Mouse (Mus musculus) embryonic facial prominence, embryonic 13.5 days (tissue): ENCODE measurements at regions not wholly inside any gene's neighbourhood (a gene's known extent, or its start where the extent isn't known, plus 50 kb on each side); places are given as distances from the start of the nearest gene placed in this dataset.
"Not testable (repeated sequence)": the region's sequence is repeated elsewhere in the genome, so short reads cannot be mapped to it uniquely, and the experiment has no call there.

Source experiments
- ATAC-seq: fragments of 200-750 bp; cut with Nextera tagmentation; 2 replicates; pipeline ENCODE4 v1.8.0; 2017; ENCODE audit warnings: low read depth; ENCODE audit not compliant: insufficient number of reproducible peaks, insufficient read depth, low FRiP score, low TSS enrichment
- H3K27ac ChIP-seq: fragments of 300-500 bp; sonication (generic); 2 replicates; pipeline ENCODE4 v1.5.1; 2015; ENCODE audit warnings: moderate library complexity, mild to moderate bottlenecking, inconsistent platforms
- H3K27me3 ChIP-seq: fragments of 300-500 bp; sonication (generic); 2 replicates; pipeline ENCODE4 v1.6.1; 2015; ENCODE audit warnings: mild to moderate bottlenecking, inconsistent platforms
- H3K36me3 ChIP-seq: fragments of 300-500 bp; sonication (generic); 2 replicates; pipeline ENCODE4 v1.6.1; 2015; ENCODE audit warnings: mild to moderate bottlenecking, inconsistent platforms
- H3K4me1 ChIP-seq: fragments of 300-500 bp; sonication (generic); 2 replicates; pipeline ENCODE4 v1.6.1; 2015; ENCODE audit warnings: inconsistent platforms
- H3K4me2 ChIP-seq: fragments of 300-500 bp; sonication (generic); 2 replicates; pipeline ENCODE4 v1.6.1; 2015; ENCODE audit warnings: moderate library complexity, mild to moderate bottlenecking, inconsistent platforms
- H3K4me3 ChIP-seq: fragments of 300-500 bp; sonication (generic); 2 replicates; pipeline ENCODE4 v1.5.1; 2015; ENCODE audit warnings: mild to moderate bottlenecking, inconsistent platforms
- H3K9ac ChIP-seq: fragments of 300-500 bp; sonication (generic); 2 replicates; pipeline ENCODE4 v1.6.1; 2015; ENCODE audit warnings: mild to moderate bottlenecking, inconsistent platforms
- H3K9me3 ChIP-seq: fragments of 300-500 bp; sonication (generic); 2 replicates; pipeline ENCODE4 v1.6.1; 2016; ENCODE audit warnings: inconsistent platforms
- WGBS: fragments of 180-500 bp; shearing (Covaris S2); methylation state at CpG from one replicate; pipeline ENCODE4 v1.1.7; 2015; ENCODE audit warnings: mixed read lengths; 5-methylcytosine and 5-hydroxymethylcytosine counted together

- WGBS, result 84% methylated on average over 16 of the region's 16 CpGs
- H3K36me3 ChIP-seq, result no peaks in the 10 kb centered on the region
- no peak overlapping the region for H3K9ac ChIP-seq
- H3K27ac ChIP-seq, result no peak overlapping the region
- no peak overlapping the region for H3K4me3 ChIP-seq
- no peak overlapping the region for H3K4me2 ChIP-seq
- no peaks in the 10 kb centered on the region for H3K27me3 ChIP-seq
- ATAC-seq, result no peak
- no peaks in the 10 kb centered on the region for H3K9me3 ChIP-seq
- H3K4me1 ChIP-seq, result peaks cover 3% of the 10 kb centered on the region; the same call in 1 of the 2 replicates
These were observed 333.8 kb upstream of the Htr2a start for GRCm38 (mm10) chr14:74306717-74307307.

DNA sequence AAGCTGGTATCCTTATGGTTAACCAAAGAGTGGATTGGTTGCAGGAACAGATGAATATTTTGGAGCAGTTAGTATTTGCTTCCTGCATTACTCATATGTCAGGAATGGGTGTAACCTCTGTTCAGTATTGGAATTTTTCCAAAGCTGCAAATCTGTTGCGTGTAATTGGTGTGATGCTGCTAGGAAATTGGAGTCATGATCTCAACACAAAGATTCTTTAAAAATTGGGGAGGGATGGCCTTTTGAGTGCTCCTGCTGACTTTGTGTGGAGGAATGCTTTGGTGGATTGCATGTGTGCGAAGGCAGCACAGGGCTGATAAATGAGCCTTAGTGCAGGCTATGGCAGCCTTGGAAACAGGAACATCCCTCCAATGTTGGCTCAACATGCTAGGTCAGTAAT is 331.2 kb upstream of the Htr2a start:
- not testable (repeated sequence) for H3K9ac ChIP-seq

DNA sequence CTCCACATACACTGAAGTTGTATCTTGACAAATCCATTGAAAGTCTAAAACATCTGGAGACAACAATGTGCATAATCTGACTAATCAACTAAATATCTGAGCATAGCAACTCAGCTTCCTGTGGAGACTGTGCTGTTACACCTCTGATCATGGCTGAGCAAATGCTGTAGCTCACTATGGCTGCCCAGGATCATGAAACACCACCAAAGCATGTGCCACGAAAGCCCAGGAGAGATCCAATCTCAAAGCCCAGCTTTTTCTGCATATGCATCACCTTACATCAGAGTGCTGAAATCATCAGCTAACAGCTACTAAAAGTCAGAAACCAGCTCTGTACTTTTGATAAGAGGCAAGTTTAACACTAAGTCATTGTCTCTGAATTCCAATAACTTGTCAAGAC is 313.3 kb upstream of the Htr2a start:
- no peaks in the 10 kb centered on the region for H3K9me3 ChIP-seq
- H3K27ac ChIP-seq, result no peak overlapping the region
- WGBS, result 72% methylated on average over 1 of the region's 1 CpGs
- H3K4me2 ChIP-seq, result no peak overlapping the region
- no peaks in the 10 kb centered on the region for H3K36me3 ChIP-seq
- ATAC-seq, result no peak
- H3K27me3 ChIP-seq, result no peaks in the 10 kb centered on the region
- H3K4me3 ChIP-seq, result no peak overlapping the region
- H3K9ac ChIP-seq, result no peak overlapping the region
- H3K4me1 ChIP-seq, result no peaks in the 10 kb centered on the region

More for the DNA sequence above, 331.2 kb upstream of the Htr2a start:
- not testable (repeated sequence) for H3K4me2 ChIP-seq, H3K27me3 ChIP-seq, ATAC-seq, H3K36me3 ChIP-seq, H3K9me3 ChIP-seq, H3K4me1 ChIP-seq, H3K4me3 ChIP-seq
- H3K27ac ChIP-seq, result 0 out of 2 replicates have a peak overlapping the region, but pooled peaks have one; percentile 22
- 57% methylated on average over 2 of the region's 2 CpGs for WGBS

- no peak for ATAC-seq
- no peak overlapping the region for H3K27ac ChIP-seq
- no peaks in the 10 kb centered on the region for H3K27me3 ChIP-seq
- no peak overlapping the region for H3K4me3 ChIP-seq
- no peaks in the 10 kb centered on the region for H3K36me3 ChIP-seq
- H3K4me1 ChIP-seq, result no peaks in the 10 kb centered on the region
- no peaks in the 10 kb centered on the region for H3K9me3 ChIP-seq
- H3K9ac ChIP-seq, result no peak overlapping the region
- H3K4me2 ChIP-seq, result no peak overlapping the region
These were observed 289.9 kb upstream of the Htr2a start for GRCm38 (mm10) chr14:74350751-74351150.

DNA sequence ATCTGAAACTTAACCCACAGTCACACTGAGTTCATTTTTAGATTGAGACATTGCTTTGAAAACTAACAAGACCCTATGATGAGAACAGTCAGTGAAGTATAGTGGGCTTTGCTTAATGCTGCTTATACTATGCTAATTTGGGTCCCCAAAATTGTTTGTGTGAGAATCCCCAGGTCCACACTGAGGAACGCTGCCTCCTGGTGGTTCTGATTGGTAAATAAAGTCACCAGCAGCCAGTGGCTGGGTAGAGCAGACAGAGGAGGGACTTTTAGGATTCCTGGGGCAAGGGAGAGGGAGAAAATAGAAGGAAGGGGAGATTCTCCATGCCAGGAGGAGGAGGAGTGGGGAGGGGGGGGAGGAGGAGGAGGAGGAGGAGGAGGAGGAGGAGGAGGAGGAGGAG is 288.4 kb upstream of the Htr2a start:
- ATAC-seq, result no peak
- H3K36me3 ChIP-seq, result no peaks in the 10 kb centered on the region
- H3K4me1 ChIP-seq, result no peaks in the 10 kb centered on the region
- H3K4me2 ChIP-seq, result no peak overlapping the region
- H3K27ac ChIP-seq, result no peak overlapping the region
- WGBS, result 21% methylated on average over 1 of the region's 1 CpGs
- no peak overlapping the region for H3K9ac ChIP-seq
- H3K4me3 ChIP-seq, result no peak overlapping the region
- H3K9me3 ChIP-seq, result no peaks in the 10 kb centered on the region
- no peaks in the 10 kb centered on the region for H3K27me3 ChIP-seq

- WGBS, result 78% methylated on average over 5 of the region's 5 CpGs
- ATAC-seq, result no peak
- H3K4me2 ChIP-seq, result no peak overlapping the region
- H3K9ac ChIP-seq, result no peak overlapping the region
- no peaks in the 10 kb centered on the region for H3K4me1 ChIP-seq
- H3K4me3 ChIP-seq, result no peak overlapping the region
- H3K9me3 ChIP-seq, result no peaks in the 10 kb centered on the region
- H3K27me3 ChIP-seq, result no peaks in the 10 kb centered on the region
- H3K36me3 ChIP-seq, result no peaks in the 10 kb centered on the region
- no peak overlapping the region for H3K27ac ChIP-seq
These were observed 281.8 kb upstream of the Htr2a start for GRCm38 (mm10) chr14:74358730-74359444.

- Histone ChIP-seq H3K4me1 (no peaks in the 10 kb centered on the region), H3K4me2 (no peak overlapping the region), H3K36me3 (no peaks in the 10 kb centered on the region), H3K9me3 (no peaks in the 10 kb centered on the region), H3K9ac (no peak overlapping the region), H3K4me3 (no peak overlapping the region), H3K27me3 (no peaks in the 10 kb centered on the region), H3K27ac (no peak overlapping the region)
- 45% methylated on average over 12 of the region's 12 CpGs for WGBS
- no peak for ATAC-seq
These were observed 280.7 kb upstream of the Htr2a start for GRCm38 (mm10) chr14:74359663-74360552.

DNA sequence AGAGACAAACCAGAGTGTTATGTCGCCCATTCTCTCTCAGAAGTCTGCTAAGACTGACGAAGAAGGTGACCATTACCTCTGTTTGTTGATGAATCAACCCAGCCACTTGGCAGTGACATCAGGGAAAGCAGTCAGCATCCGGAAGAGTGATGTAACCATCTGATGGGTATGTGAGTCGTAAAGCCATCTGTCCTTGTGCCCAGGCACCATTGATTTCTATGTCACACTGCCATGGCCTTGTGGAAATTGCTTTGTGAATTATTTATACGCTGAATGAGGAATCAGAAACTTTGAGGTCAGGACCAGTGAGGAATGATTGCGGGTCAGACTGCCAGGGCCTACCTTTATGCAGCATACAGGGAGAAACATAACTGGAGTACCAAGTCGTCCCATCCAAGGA is 256.2 kb upstream of the Htr2a start:
- Histone ChIP-seq H3K4me3 (no peak overlapping the region), H3K9me3 (no peaks in the 10 kb centered on the region), H3K36me3 (no peaks in the 10 kb centered on the region), H3K4me1 (no peaks in the 10 kb centered on the region), H3K9ac (no peak overlapping the region), H3K27ac (no peak overlapping the region), H3K27me3 (no peaks in the 10 kb centered on the region), H3K4me2 (no peak overlapping the region)
- 86% methylated on average over 7 of the region's 7 CpGs for WGBS
- ATAC-seq, result no peak

DNA sequence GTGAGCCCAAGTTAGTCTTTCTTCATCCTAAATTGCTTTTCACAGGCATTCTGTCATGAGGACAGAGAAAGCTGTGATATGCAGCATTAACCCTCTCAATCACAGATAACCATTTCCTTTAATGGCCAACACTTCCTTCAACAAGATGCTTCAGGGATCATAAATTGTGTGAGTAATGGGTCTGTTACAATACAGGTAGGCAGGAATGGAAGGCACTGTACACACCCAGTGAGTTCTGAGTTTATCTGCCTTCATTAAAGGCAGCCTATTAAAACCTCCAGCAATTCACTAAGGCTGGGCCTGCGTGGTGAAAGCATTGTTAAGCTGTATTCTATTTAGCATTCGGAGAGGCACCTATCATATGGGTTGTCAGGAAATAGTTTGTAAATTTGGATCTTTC is 248.2 kb upstream of the Htr2a start:
- H3K9ac ChIP-seq, result no peak overlapping the region
- no peak overlapping the region for H3K27ac ChIP-seq
- no peaks in the 10 kb centered on the region for H3K36me3 ChIP-seq
- no peak overlapping the region for H3K4me3 ChIP-seq
- 78% methylated on average over 2 of the region's 2 CpGs for WGBS
- H3K27me3 ChIP-seq, result no peaks in the 10 kb centered on the region
- no peak for ATAC-seq
- no peaks in the 10 kb centered on the region for H3K9me3 ChIP-seq
- no peaks in the 10 kb centered on the region for H3K4me1 ChIP-seq
- H3K4me2 ChIP-seq, result no peak overlapping the region

DNA sequence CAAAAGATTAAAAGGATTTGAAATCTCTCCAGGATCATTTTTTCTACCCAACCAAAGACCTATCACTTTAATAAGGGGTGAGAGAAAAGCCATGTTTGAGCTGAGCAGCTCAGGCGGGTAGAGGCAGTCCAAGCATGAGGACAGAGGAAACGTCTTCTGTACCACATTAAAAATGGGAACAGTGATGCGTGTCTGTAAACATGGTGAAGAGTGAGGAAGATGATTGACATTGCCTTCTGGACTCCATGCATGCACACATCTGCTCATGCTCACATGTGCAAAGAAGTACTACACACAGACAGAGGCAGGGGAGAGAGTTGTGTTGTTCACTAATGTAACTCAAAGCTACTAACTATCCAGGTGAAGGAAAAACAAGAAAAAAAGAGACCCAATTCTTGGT is 243.4 kb upstream of the Htr2a start:
- ATAC-seq, result no peak
- no peaks in the 10 kb centered on the region for H3K9me3 ChIP-seq
- H3K9ac ChIP-seq, result no peak overlapping the region
- no peaks in the 10 kb centered on the region for H3K4me1 ChIP-seq
- H3K36me3 ChIP-seq, result no peaks in the 10 kb centered on the region
- no peak overlapping the region for H3K4me3 ChIP-seq
- no peak overlapping the region for H3K27ac ChIP-seq
- no peaks in the 10 kb centered on the region for H3K27me3 ChIP-seq
- no peak overlapping the region for H3K4me2 ChIP-seq
- WGBS, result 81% methylated on average over 3 of the region's 3 CpGs

DNA sequence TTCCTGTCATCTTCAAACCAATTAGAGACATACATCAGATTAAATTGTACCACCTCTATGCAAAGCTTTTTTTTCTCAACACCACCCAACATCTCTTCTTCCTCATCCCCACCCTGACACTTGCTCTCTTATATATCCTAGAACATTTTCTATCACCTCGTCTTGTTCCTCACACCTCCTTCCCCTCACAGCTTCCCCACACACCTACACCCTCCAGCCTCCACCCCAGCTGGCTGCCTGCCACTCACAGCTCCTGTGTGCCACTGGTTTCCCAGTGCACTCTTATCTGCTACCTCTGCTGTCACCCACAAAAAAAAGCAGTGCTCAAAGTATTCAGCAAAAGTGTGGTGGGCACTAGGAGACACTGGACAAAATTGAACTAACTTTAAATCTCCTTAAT is 231.2 kb upstream of the Htr2a start:
- H3K4me2 ChIP-seq, result no peak overlapping the region
- H3K9ac ChIP-seq, result no peak overlapping the region
- no peaks in the 10 kb centered on the region for H3K4me1 ChIP-seq
- no peaks in the 10 kb centered on the region for H3K9me3 ChIP-seq
- 79% methylated on average over 1 of the region's 1 CpGs for WGBS
- no peak overlapping the region for H3K4me3 ChIP-seq
- H3K27me3 ChIP-seq, result no peaks in the 10 kb centered on the region
- H3K36me3 ChIP-seq, result no peaks in the 10 kb centered on the region
- no peak for ATAC-seq
- H3K27ac ChIP-seq, result no peak overlapping the region

GRCm38 (mm10) chr14:74428226-74428625 is 212.4 kb upstream of the Htr2a start:
- no peaks in the 10 kb centered on the region for H3K9me3 ChIP-seq
- H3K36me3 ChIP-seq, result no peaks in the 10 kb centered on the region
- no peak for ATAC-seq
- no peaks in the 10 kb centered on the region for H3K4me1 ChIP-seq
- no peak overlapping the region for H3K27ac ChIP-seq
- no peak overlapping the region for H3K4me3 ChIP-seq
- H3K27me3 ChIP-seq, result no peaks in the 10 kb centered on the region
- no peak overlapping the region for H3K4me2 ChIP-seq
- WGBS, result 74% methylated on average over 3 of the region's 3 CpGs
- no peak overlapping the region for H3K9ac ChIP-seq
